Mouse (Mus musculus) stomach, embryonic 15.5 days (tissue): ENCODE results near the gene Sec14l5. TPM values are rescaled to one million over a fixed set of nuclear protein-coding genes. Genes with fewer than 3 reads are reported as not detected.

Experiments used
- ATAC-seq: fragments of 200-750 bp; cut with Nextera tagmentation; 2 replicates; pipeline ENCODE4 v1.8.0; 2017; ENCODE audit warnings: low read depth, moderate number of reproducible peaks, moderate TSS enrichment; ENCODE audit not compliant: insufficient read depth, low FRiP score
- H3K27ac ChIP-seq: fragments of 300-500 bp; sonication (generic); 2 replicates; pipeline ENCODE4 v1.5.1; 2015; ENCODE audit warnings: mild to moderate bottlenecking, inconsistent platforms
- H3K27me3 ChIP-seq: fragments of 300-500 bp; sonication (generic); replicated peaks from 2 replicates; pipeline ENCODE4 v1.6.1; 2015; ENCODE audit warnings: inconsistent platforms
- H3K36me3 ChIP-seq: fragments of 300-500 bp; sonication (generic); 2 replicates; pipeline ENCODE4 v1.6.1; 2015; ENCODE audit warnings: inconsistent platforms
- H3K4me1 ChIP-seq: fragments of 300-500 bp; sonication (generic); 2 replicates; pipeline ENCODE4 v1.6.1; 2015; ENCODE audit warnings: inconsistent platforms
- H3K4me2 ChIP-seq: fragments of 300-500 bp; sonication (generic); 2 replicates; pipeline ENCODE4 v1.6.1; 2015; ENCODE audit warnings: mild to moderate bottlenecking, inconsistent platforms
- H3K4me3 ChIP-seq: fragments of 300-500 bp; sonication (generic); replicated peaks from 2 replicates; pipeline ENCODE4 v1.5.1; 2015; ENCODE audit warnings: inconsistent platforms
- H3K9ac ChIP-seq: fragments of 300-500 bp; sonication (generic); 2 replicates; pipeline ENCODE4 v1.6.1; 2015; ENCODE audit warnings: inconsistent platforms
- H3K9me3 ChIP-seq: fragments of 300-500 bp; sonication (generic); 2 replicates; pipeline ENCODE4 v1.6.1; 2016; ENCODE audit warnings: inconsistent platforms
- WGBS: fragments of 180-500 bp; shearing (Covaris S2); methylation state at CpG from one replicate; pipeline ENCODE4 v1.1.7; 2015; 5-methylcytosine and 5-hydroxymethylcytosine counted together
- polyA plus RNA-seq: library from polyadenylated mRNA; unstranded; fragments of >200 nt; fragmentation: Nextera tagmentation; extraction: Ambion mirVana; gene quantifications from 2 replicates; pipeline ENCODE4 v1.2.1, GENCODE M21; 2015

Gene Sec14l5
- polyA plus RNA-seq, 1 experiment from 2014 or later, result 0.14 TPM

- Histone ChIP-seq H3K9me3 (no peaks in the 10 kb centered on the region), H3K4me2 (peak overlapping the region; percentile 98), H3K27ac (no peak overlapping the region), H3K27me3 (no peaks in the 10 kb centered on the region), H3K4me1 (0 out of 2 replicates have a peak, but pooled peaks cover 7% of the 10 kb centered on the region), H3K9ac (no peak overlapping the region), H3K36me3 (peaks cover 5% of the 10 kb centered on the region; the same call in 1 of the 2 replicates), H3K4me3 (peak overlapping the region; percentile 89)
- ATAC-seq, result no peak
- WGBS, result 14% methylated on average over 4 of the region's 4 CpGs
Measured at GRCm38 (mm10) chr16:5202681-5203080, 55.8 kb downstream of the Sec14l5 start.

GRCm38 (mm10) chr16:5203200-5203599, 56.3 kb downstream of the Sec14l5 start:
- Histone ChIP-seq H3K4me2 (peak overlapping the region; percentile 98), H3K36me3 (peaks cover 5% of the 10 kb centered on the region; the same call in 1 of the 2 replicates), H3K27me3 (no peaks in the 10 kb centered on the region), H3K4me3 (peak overlapping the region; percentile 89), H3K27ac (0 out of 2 replicates have a peak overlapping the region, but pooled peaks have one; percentile 0), H3K4me1 (0 out of 2 replicates have a peak, but pooled peaks cover 7% of the 10 kb centered on the region), H3K9ac (peak overlapping the region; percentile 26), H3K9me3 (no peaks in the 10 kb centered on the region)
- 1% methylated on average over 36 of the region's 36 CpGs for WGBS
- ATAC-seq, result peak; percentile 21; the same call in 1 of the 2 replicates

GRCm38 (mm10) chr16:5203668-5204433, 56.9 kb downstream of the Sec14l5 start, which contains the start of gene Nagpa:
Nagpa (minus strand) TSS chr16:5204012.
- 0 out of 2 replicates have a peak within 1 kb of the TSS, but pooled peaks have one; percentile 0 for H3K27ac ChIP-seq
- 4% methylated on average over 39 of the region's 40 CpGs for WGBS
- peak; percentile 75; the same call in 1 of the 2 replicates for ATAC-seq
- H3K9me3 ChIP-seq, result no peaks in the 10 kb centered on the region
- H3K27me3 ChIP-seq, result no peaks in the 10 kb centered on the region
- H3K4me2 ChIP-seq, result peak within 1 kb of the TSS; percentile 98
- 0 out of 2 replicates have a peak, but pooled peaks cover 7% of the 10 kb centered on the region for H3K4me1 ChIP-seq
- 0 out of 2 replicates have a peak, but pooled peaks cover 2% of the 10 kb centered on the region for H3K36me3 ChIP-seq
- peak within 1 kb of the TSS; percentile 26 for H3K9ac ChIP-seq
- H3K4me3 ChIP-seq, result peak within 1 kb of the TSS; percentile 89

GRCm38 (mm10) chr16:5205431-5205970, 58.6 kb downstream of the Sec14l5 start:
- no peaks in the 10 kb centered on the region for H3K27me3 ChIP-seq
- ATAC-seq, result no peak
- 84% methylated on average over 5 of the region's 5 CpGs for WGBS
- H3K4me3 ChIP-seq, result no peak overlapping the region
- H3K4me2 ChIP-seq, result no peak overlapping the region
- H3K9me3 ChIP-seq, result no peaks in the 10 kb centered on the region
- H3K36me3 ChIP-seq, result no peaks in the 10 kb centered on the region
- H3K9ac ChIP-seq, result no peak overlapping the region
- 0 out of 2 replicates have a peak, but pooled peaks cover 7% of the 10 kb centered on the region for H3K4me1 ChIP-seq
- no peak overlapping the region for H3K27ac ChIP-seq

- ATAC-seq, result no peak
- Histone ChIP-seq H3K4me1 (0 out of 2 replicates have a peak, but pooled peaks cover 7% of the 10 kb centered on the region), H3K4me3 (no peak overlapping the region), H3K36me3 (no peaks in the 10 kb centered on the region), H3K9ac (no peak overlapping the region), H3K9me3 (no peaks in the 10 kb centered on the region), H3K4me2 (no peak overlapping the region), H3K27me3 (no peaks in the 10 kb centered on the region), H3K27ac (no peak overlapping the region)
- WGBS, result 62% methylated on average over 5 of the region's 5 CpGs
Measured at GRCm38 (mm10) chr16:5206051-5206450, 59.1 kb downstream of the Sec14l5 start.

GRCm38 (mm10) chr16:5210365-5210764, 63.5 kb downstream of the Sec14l5 start:
- Histone ChIP-seq H3K9ac (no peak overlapping the region), H3K9me3 (no peaks in the 10 kb centered on the region), H3K4me3 (no peak overlapping the region), H3K4me1 (no peaks in the 10 kb centered on the region), H3K36me3 (no peaks in the 10 kb centered on the region), H3K27ac (no peak overlapping the region), H3K4me2 (no peak overlapping the region), H3K27me3 (no peaks in the 10 kb centered on the region)
- 70% methylated on average over 2 of the region's 2 CpGs for WGBS
- ATAC-seq, result no peak

- Histone ChIP-seq H3K9me3 (no peaks in the 10 kb centered on the region), H3K27ac (no peak overlapping the region), H3K4me2 (no peak overlapping the region), H3K4me3 (no peak overlapping the region), H3K9ac (no peak overlapping the region), H3K4me1 (0 out of 2 replicates have a peak, but pooled peaks cover 5% of the 10 kb centered on the region), H3K36me3 (no peaks in the 10 kb centered on the region), H3K27me3 (no peaks in the 10 kb centered on the region)
- no peak for ATAC-seq
- 79% methylated on average over 3 of the region's 3 CpGs for WGBS
Measured at GRCm38 (mm10) chr16:5212150-5212549, 65.2 kb downstream of the Sec14l5 start.

GRCm38 (mm10) chr16:5214126-5214525, 67.2 kb downstream of the Sec14l5 start:
- no peaks in the 10 kb centered on the region for H3K27me3 ChIP-seq
- H3K4me1 ChIP-seq, result 0 out of 2 replicates have a peak, but pooled peaks cover 5% of the 10 kb centered on the region
- no peak overlapping the region for H3K4me2 ChIP-seq
- no peak for ATAC-seq
- H3K9me3 ChIP-seq, result no peaks in the 10 kb centered on the region
- WGBS, result 85% methylated on average over 2 of the region's 2 CpGs
- no peak overlapping the region for H3K9ac ChIP-seq
- H3K4me3 ChIP-seq, result no peak overlapping the region
- no peak overlapping the region for H3K27ac ChIP-seq
- no peaks in the 10 kb centered on the region for H3K36me3 ChIP-seq

GRCm38 (mm10) chr16:5216686-5217085, 69.8 kb downstream of the Sec14l5 start:
- no peaks in the 10 kb centered on the region for H3K9me3 ChIP-seq
- no peak for ATAC-seq
- H3K4me3 ChIP-seq, result no peak overlapping the region
- H3K27ac ChIP-seq, result no peak overlapping the region
- no peak overlapping the region for H3K9ac ChIP-seq
- WGBS, result 38% methylated on average over 6 of the region's 6 CpGs
- no peak overlapping the region for H3K4me2 ChIP-seq
- no peaks in the 10 kb centered on the region for H3K27me3 ChIP-seq
- H3K36me3 ChIP-seq, result no peaks in the 10 kb centered on the region
- H3K4me1 ChIP-seq, result 0 out of 2 replicates have a peak, but pooled peaks cover 5% of the 10 kb centered on the region

- Histone ChIP-seq H3K4me3 (no peak overlapping the region), H3K27ac (no peak overlapping the region), H3K36me3 (no peaks in the 10 kb centered on the region), H3K27me3 (no peaks in the 10 kb centered on the region), H3K9me3 (no peaks in the 10 kb centered on the region), H3K4me1 (0 out of 2 replicates have a peak, but pooled peaks cover 5% of the 10 kb centered on the region), H3K9ac (no peak overlapping the region), H3K4me2 (no peak overlapping the region)
- 72% methylated on average over 5 of the region's 5 CpGs for WGBS
- no peak for ATAC-seq
Measured at GRCm38 (mm10) chr16:5217341-5218133, 70.6 kb downstream of the Sec14l5 start.

- H3K27ac ChIP-seq, result no peak overlapping the region
- H3K4me2 ChIP-seq, result no peak overlapping the region
- no peaks in the 10 kb centered on the region for H3K27me3 ChIP-seq
- H3K36me3 ChIP-seq, result no peaks in the 10 kb centered on the region
- no peak overlapping the region for H3K9ac ChIP-seq
- H3K9me3 ChIP-seq, result no peaks in the 10 kb centered on the region
- no peak overlapping the region for H3K4me3 ChIP-seq
- WGBS, result 63% methylated on average over 4 of the region's 4 CpGs
- 0 out of 2 replicates have a peak, but pooled peaks cover 4% of the 10 kb centered on the region for H3K4me1 ChIP-seq
- no peak for ATAC-seq
Measured at GRCm38 (mm10) chr16:5221403-5221802, 74.5 kb downstream of the Sec14l5 start.
